Mouse (Mus musculus) stomach, postnatal 0 days (tissue): ENCODE measurements around the gene Bcam.

Source experiments
- CTCF ChIP-seq: IDR thresholded peaks from 2 replicates; pipeline ENCODE4 v1.5.1; 2016; ENCODE audit warnings: antibody characterized with exemption, low read depth, mild to moderate bottlenecking, moderate library complexity
- EP300 ChIP-seq: optimal IDR thresholded peaks from 2 replicates; pipeline ENCODE3; 2016; ENCODE audit warnings: antibody characterized with exemption

GRCm38 (mm10) chr7:19784764-19785535 is 14.1 kb upstream of the Bcam start:
- TF ChIP-seq CTCF (peak; percentile 69), EP300 (no peak)
